Mouse (Mus musculus) liver, embryonic 14.5 days (tissue): ENCODE data around the gene Clcnkb.

Experiments
- CTCF ChIP-seq: IDR thresholded peaks from 2 replicates; pipeline ENCODE4 v1.5.1; 2016; ENCODE audit warnings: antibody characterized with exemption, low read depth, control low read depth
- EP300 ChIP-seq: IDR thresholded peaks from 2 replicates; pipeline ENCODE4 v1.6.1; 2016; ENCODE audit warnings: antibody characterized with exemption, low read depth

- no peak for TF ChIP-seq CTCF
- TF ChIP-seq EP300 = no peak
These were observed 12.1 kb upstream of the Clcnkb start for GRCm38 (mm10) chr4:141427921-141428320.
